Mouse (Mus musculus): Measurements from ENCODE around the gene Htra1. TPM values are rescaled to one million over a fixed set of nuclear protein-coding genes. Genes with fewer than 3 reads are reported as not detected.

The Htra1 gene
- total RNA-seq, 2 experiments from 2014 or later = not detected

DNA sequence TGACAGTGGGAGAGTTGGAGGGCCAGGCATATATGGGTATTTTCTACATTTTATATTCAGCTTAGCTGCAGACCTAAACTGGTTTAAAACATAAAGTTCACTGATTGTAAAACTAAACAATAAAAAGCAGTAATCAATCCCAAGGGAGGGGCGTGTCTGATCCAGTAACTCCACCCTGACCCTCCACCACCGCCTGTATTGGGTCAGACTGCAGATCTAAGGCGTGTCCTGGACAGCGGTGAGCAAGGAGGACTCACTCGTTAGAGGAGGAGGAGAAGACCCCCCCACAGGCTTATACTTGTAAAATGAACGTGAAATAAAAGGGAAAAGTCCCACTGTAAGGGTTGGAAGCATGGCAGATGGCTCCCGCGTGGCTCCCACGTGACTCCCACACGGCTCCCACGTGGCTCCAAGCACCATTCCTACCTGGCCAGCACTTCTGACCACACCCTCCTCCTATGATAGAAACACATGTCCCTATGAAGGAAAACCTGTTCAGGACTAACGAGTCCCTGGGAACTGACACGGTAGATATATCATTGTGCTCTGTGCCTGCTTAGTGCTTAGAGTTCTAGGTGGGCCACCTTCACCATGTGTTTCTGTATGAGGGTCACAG lies 55.4 kb downstream of the Htra1 start:
- no peak for ATAC-seq (replicated peaks; ENCODE audit: low FRiP score, poor library complexity, severe bottlenecking)

DNA sequence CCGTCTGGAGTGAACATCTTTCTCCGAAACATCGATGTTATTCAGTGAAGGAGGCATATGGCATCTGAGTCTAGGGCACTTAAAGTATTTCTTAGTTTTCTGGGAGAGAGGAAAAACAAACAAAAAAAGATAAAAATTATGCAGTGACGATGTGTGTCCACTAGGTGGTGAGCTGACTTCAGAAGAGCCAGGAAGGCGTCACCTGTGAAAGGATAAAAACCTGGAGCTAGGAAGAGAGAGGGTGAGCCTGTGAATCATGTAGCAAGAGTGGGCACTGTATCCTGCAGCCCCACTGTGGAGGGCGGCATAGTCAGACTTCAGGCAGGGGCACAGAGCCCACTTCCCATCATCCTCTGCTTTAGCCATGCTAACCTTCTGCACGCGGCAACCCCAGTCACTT lies 58.0 kb downstream of the Htra1 start:
- ATAC-seq (replicated peaks; ENCODE audit: low FRiP score, poor library complexity, severe bottlenecking) = no peak

DNA sequence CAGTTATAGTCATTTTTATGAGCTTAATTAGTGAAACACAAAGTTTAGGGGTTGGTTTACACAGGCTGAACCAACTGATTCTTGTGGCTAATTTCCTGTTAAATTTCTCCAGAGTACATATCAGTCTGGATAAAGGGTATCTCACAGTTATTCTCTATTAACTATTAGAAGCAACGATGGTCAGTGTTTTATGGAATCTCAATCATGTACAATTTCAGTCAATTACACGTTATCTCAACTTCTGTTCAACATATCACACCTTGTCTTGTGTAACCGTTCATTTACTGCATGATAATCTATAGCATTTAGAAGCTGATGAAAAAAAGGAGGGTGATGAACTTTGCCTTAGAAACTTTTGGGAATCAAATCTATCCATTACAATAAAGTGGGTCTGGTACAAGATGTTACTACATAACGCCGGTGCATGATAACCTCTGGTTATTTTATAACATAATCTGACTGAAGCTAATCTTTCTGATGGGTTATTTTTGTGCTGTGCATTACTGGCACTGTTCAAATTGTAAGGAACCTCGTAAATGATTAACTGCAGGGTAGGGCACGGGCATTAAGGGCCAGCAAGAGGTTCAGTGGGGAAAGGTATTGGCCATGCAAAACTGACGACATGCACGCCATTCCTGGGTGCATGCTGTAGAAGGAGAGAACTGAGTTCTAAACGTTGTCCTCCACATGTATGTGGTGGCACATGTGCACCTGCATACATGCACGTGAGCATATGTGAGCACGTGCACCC lies 66.2 kb downstream of the Htra1 start:
- ATAC-seq (replicated peaks; ENCODE audit: low FRiP score, poor library complexity, severe bottlenecking) = no peak

- ATAC-seq (replicated peaks; ENCODE audit: low FRiP score, poor library complexity, severe bottlenecking) = no peak
Observed at GRCm38 (mm10) chr7:131004071-131004470, 68.2 kb downstream of the Htra1 start.

DNA sequence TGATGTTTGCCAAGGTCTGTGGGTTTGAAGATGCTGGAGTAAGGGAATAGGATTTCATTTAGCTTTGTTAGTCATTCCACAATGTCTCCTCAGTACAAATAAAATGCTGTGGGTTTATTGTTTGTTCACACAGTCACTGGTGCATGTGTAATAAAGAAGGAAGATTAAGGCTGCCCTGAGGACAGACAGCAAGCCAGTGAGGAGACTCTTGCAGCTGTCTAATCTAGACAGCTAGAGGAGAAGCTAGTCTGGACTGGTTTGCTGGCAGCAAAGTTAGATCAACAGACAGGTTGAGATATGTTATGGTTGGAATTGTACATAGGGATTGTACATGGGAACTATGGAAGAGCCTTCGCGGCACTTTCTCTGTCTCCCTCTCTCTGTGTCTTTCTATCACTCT lies 71.3 kb downstream of the Htra1 start:
- no peak for ATAC-seq (replicated peaks; ENCODE audit: low FRiP score, poor library complexity, severe bottlenecking)

DNA sequence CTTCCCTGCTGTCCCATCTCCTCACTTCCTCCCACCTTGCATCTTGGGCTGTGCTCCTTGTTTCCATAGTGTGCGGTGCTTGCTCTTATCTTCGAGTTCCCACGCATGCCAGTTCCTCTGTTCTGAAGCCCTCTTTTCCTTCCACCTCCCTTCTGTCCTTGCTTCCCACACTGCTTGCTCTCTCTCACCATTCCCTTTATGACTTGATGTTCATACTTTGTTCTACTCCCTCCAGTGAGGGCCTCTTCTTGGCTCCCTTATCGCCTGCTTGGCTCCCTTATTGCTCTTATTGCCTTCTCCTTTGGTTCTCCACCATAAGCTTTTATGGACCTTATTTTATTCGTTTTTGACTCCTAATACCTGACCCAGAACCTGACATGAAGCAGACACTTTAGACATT lies 73.3 kb downstream of the Htra1 start:
- no peak for ATAC-seq (replicated peaks; ENCODE audit: low FRiP score, poor library complexity, severe bottlenecking)

DNA sequence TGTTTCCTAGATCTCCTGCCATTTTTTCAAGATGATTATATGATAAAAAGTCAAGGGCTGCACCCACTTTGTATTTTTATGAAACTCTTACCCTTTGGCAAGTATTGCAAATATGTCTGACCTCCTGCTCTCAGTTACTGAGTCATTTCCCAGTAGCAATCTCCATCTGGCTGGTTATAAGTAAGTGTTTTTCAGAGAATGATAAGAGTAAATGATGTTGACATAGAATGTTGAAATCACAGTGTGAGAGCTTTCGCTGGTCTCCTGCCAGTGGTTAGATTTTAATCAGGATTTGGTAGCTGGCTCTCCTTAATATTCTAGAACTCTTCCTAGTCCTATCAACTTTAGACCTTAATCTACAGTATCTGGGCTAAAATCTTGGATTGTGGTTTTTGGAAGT lies 76.0 kb downstream of the Htra1 start:
- no peak for ATAC-seq (replicated peaks; ENCODE audit: low FRiP score, poor library complexity, severe bottlenecking)

DNA sequence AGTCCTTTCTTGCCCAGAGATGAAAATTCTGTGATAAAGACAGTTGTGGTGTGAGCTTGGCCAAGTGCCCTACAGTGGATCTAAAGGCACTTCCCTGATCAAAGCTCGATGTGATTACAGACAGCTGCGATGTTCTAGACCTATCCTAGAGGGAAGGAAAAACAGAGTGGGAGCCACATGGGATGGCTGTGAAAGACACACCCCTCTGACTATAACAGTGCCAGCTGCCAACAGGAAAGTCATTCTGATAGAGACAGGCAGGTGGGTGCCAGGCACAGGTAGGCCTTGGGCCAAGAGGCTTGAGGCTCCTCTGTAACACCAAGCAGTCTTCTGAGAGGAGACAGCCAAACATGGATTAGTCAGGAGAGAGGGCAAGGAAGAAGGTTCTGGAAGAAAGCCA lies 83.3 kb downstream of the Htra1 start:
- no peak for ATAC-seq (replicated peaks; ENCODE audit: low FRiP score, poor library complexity, severe bottlenecking)

DNA sequence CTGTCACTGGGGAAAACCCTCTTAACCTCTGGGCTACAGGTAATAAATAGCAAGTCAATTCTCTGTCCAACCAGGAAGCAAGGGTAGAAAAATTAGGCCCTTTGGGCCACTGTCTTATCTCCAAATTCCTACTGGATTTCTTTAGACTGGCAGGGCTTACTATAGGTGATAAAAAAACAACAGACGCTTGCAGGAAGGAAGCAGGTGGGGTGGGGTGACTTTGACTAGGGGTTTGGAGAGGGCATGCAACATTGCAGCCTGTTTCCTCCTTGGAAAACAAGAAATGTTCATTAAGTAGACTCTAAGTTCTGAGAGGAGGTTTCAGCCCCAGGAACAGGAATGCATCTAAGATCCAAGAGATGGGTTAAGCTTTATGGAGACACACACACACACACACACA lies 88.9 kb downstream of the Htra1 start:
- no peak for ATAC-seq (replicated peaks; ENCODE audit: low FRiP score, poor library complexity, severe bottlenecking)

- ATAC-seq (replicated peaks; ENCODE audit: low FRiP score, poor library complexity, severe bottlenecking) = no peak
Observed at GRCm38 (mm10) chr7:131027557-131027956, 91.6 kb downstream of the Htra1 start.

DNA sequence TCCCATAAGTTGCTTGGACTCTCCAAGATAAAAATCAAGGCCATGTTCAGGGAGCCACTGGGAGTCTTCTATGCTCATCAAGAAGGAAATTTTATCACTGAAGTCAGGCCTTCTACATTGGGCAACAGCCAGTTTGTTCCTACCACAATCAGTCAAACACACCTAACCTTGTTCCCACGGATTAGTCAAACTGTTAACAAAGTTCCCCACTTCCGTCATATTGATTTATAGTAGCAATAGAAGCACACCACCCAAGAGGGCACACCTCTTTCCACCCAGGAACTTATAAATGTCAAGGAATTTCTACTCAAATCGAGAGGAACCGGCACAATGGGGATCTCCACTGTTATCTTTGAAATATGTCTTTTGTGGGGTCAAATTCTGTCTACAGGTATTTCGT lies 95.8 kb downstream of the Htra1 start, which contains the start of gene Dmbt1:
Dmbt1 (plus strand) TSS at position 299 of the 400 bp plus-strand sequence.
- no peak for ATAC-seq (replicated peaks; ENCODE audit: low FRiP score, poor library complexity, severe bottlenecking)

Other genes starting within 250 kb of the Htra1 start
- not detected in 2 replicates for gene Btbd16, start 162.0 kb upstream of the Htra1 start, total RNA-seq (2015; ENCODE audit: low replicate concordance)
- not detected in 2 replicates for gene Btbd16, start 162.0 kb upstream of the Htra1 start, total RNA-seq (2017; ENCODE audit: low replicate concordance)
- 2.1 and 3.1 TPM in 2 replicates for gene Plekha1, start 70.4 kb upstream of the Htra1 start, total RNA-seq (2015; ENCODE audit: low replicate concordance)
- 3.2 and 7.8 TPM in 2 replicates for gene Plekha1, start 70.4 kb upstream of the Htra1 start, total RNA-seq (2017; ENCODE audit: low replicate concordance)
- gene Dmbt1, start 95.9 kb downstream of the Htra1 start, total RNA-seq (2015; ENCODE audit: low replicate concordance) = not detected in 2 replicates
- gene Dmbt1, start 95.9 kb downstream of the Htra1 start, total RNA-seq (2017; ENCODE audit: low replicate concordance) = not detected in 2 replicates
- not detected in 2 replicates for gene 4933402N03Rik, start 210.2 kb downstream of the Htra1 start, total RNA-seq (2015; ENCODE audit: low replicate concordance)
- not detected in 2 replicates for gene 4933402N03Rik, start 210.2 kb downstream of the Htra1 start, total RNA-seq (2017; ENCODE audit: low replicate concordance)
- gene 5430419D17Rik, start 238.3 kb downstream of the Htra1 start, total RNA-seq (2015; ENCODE audit: low replicate concordance) = not detected in 2 replicates
- gene 5430419D17Rik, start 238.3 kb downstream of the Htra1 start, total RNA-seq (2017; ENCODE audit: low replicate concordance) = not detected in 2 replicates

All from erythroblast, adult 5-6 weeks (primary cell).